Mouse (Mus musculus): Measurements from ENCODE around the gene Ptpn14.

The Ptpn14 gene

DNA sequence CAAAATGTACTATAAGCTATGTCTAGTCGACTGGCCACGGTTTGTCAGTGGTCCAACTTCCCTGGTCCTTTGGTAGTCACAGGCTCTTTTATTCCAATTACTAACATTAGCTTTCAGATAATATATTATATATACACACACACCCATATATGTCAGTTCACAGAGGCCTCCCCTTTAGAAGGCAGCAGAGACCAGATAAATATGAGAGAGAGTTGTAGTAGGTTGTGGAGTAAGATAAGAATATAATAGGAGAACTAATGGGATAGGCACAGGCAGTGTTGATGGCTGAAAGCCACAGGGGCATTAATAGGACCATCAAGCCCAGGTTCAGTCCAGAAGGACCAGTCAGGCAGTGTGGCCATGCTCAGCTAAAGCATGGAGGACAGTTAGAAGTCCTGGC lies 80.4 kb downstream of the Ptpn14 start:
- no peak for DNase-seq (ENCODE audit: low spot score)

GRCm38 (mm10) chr1:189811778-189812177 lies 83.7 kb downstream of the Ptpn14 start:
- no peak for DNase-seq (ENCODE audit: low spot score)

GRCm38 (mm10) chr1:189814385-189814784 lies 86.3 kb downstream of the Ptpn14 start:
- no peak for DNase-seq (ENCODE audit: low spot score)

DNA sequence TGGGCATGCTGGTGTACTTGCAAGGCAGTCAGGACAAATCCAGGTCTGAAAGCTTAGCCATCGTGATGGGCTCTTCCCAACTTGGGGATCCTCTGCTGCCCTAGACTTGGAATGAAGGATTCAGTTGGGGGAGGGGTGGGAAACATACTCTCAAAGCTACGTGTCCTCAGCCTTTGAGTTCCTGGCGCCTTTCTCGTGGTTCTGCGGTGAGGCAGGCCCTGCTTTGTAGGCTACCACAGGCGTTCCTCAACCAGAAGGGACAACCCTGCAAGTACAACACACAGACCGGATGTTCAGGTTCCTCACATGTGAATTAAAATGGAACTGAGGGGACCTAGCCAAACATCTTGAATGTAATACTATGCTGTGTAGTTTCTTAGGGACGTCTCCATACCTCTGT lies 89.0 kb downstream of the Ptpn14 start:
- no peak for DNase-seq (ENCODE audit: low spot score)

DNA sequence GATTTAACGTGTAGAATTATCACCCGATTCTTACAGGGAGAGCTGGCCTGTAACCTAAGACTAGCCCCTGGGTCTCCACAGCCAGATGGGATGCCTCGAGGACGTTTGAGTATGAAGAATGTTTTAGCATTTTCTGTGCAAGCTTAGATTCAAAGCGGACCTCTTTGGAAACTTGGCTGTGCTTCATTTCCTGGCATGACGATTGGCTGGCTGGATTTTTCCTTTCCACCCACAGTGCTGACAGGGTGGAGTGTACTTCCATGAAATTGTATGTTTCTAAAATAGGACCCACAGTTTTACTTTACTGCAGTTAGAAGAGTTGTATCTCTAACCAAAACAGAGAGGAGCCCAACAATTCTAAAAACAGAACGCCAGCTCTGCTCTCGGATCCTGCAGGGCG lies 89.7 kb downstream of the Ptpn14 start:
- no peak for DNase-seq (ENCODE audit: low spot score)

DNA sequence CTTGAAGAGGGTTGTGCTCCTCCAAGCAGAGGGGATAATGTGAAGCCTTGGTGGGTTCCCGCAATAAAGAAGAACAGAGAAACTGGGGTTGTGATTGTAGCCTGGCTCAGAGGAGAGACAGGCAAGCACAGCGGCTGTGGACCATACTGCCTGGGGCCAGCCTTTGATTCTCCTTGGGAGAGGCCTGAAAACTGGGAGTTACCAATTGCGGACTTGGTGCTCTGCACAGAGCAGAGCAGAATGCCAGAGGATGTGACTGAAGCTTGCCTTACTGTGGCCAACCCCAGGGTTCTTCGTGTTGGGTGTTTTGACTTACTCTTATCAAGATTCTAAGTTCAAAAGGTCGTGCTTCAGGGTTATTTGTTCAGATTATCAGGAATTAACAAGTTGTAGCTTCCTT lies 92.0 kb downstream of the Ptpn14 start:
- no peak for DNase-seq (ENCODE audit: low spot score)

DNA sequence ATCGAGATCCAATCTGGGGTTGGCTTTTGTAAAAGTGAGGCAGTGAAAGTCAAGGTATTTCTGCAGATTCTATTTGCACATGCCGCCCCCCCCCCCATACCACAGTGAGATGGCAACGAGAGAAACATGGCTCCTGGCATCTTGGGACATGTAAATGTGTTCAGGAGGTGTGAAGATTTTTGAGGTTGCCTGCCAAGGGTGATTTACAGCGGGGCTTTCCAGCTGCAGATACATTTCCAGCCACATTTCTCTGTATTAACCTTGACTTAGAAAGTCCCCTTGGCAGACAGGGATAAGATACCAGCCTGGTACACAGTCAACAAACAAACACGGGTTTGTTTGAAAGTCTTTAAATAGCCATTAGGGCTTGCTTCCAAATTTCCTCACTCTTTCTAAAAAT lies 96.4 kb downstream of the Ptpn14 start:
- no peak for DNase-seq (ENCODE audit: low spot score)

DNA sequence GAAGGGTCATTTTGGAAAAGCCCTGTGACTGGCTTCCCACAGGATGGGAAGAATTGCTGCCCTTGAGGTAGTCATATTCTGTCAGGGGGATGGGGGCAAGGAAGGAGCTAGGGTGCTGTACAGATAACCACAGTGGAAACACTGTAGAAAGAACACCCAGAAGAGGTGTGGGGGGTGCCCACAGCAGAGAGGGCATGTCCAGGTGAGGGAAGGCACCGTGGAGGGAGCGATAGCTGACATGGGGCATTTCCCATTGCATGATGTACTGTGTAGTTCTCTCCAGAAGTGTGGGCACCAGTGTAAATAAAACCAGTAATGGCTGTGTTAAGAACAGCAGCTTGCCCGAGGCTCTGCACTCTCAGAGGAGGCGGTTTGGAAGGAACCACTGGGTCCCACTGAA lies 102.3 kb downstream of the Ptpn14 start:
- DNase-seq (ENCODE audit: low spot score): no peak

DNA sequence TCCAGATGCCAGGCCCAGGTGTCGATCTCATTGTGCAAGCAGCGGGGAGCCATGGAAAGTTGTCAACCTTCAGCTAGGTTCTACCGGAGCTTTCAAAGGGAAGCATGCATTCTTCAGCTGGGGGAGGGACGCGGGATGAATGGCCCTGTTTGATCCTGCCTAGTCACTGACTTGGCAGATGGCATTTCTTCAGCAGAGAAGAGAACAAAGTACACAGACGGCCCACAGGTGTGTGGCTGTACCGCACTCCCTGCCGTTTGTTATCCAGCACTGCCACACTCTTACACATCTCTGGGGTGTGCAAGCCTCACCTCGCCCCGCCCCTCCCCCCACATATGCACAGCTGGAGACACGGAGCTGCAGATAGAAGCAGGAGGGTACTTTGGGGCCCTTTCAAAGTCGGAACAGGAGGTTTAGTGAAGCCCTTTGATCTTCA lies 102.7 kb downstream of the Ptpn14 start:
- no peak for DNase-seq (ENCODE audit: low spot score)

DNA sequence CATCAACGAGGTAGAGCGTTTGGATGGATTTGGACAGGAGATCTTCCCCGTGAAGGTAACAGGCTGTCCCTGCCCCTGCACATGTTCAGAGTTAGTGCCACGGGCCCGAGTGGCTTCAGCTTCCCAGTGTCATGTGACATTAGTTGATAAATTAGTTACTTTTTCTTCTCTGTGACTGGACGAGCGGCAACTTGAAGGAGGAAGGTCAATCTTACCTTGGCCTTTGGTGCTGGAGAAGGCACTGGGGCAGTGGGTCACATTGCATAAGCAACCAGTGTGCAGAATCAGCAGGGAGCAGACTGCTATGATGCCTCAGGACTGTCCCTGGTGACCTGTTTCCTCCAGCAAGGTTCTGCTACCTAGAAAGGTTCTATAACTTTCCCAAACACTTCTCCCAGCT lies 105.3 kb downstream of the Ptpn14 start:
- DNase-seq (ENCODE audit: low spot score): no peak

DNA sequence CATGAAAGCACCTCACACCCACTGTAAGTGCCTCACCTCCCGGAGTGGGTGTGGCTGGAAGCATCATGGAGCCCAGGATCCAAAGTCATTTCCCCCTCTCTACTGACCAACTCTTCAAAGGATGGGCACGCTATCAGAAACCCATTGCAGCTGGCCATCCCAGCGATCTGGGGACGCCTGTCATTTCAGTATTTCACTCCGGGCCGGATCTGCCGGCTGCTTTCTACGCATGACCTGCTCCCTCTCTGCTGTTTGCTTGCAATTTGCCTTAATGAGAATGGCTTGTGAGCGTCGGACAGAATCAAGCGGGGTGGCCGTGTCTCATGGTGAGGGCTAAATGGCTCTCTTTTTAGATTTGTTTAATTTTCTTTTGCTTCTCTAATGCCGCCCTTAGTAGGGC lies 106.1 kb downstream of the Ptpn14 start:
- no peak for DNase-seq (ENCODE audit: low spot score)

GRCm38 (mm10) chr1:189846319-189846718 lies 118.3 kb downstream of the Ptpn14 start:
- DNase-seq (ENCODE audit: low spot score): no peak

- DNase-seq (ENCODE audit: low spot score): no peak
Observed at GRCm38 (mm10) chr1:189849550-189849949, 121.5 kb downstream of the Ptpn14 start.

- DNase-seq (ENCODE audit: low spot score): no peak
Observed at GRCm38 (mm10) chr1:189852051-189852450, 124.0 kb downstream of the Ptpn14 start.

DNA sequence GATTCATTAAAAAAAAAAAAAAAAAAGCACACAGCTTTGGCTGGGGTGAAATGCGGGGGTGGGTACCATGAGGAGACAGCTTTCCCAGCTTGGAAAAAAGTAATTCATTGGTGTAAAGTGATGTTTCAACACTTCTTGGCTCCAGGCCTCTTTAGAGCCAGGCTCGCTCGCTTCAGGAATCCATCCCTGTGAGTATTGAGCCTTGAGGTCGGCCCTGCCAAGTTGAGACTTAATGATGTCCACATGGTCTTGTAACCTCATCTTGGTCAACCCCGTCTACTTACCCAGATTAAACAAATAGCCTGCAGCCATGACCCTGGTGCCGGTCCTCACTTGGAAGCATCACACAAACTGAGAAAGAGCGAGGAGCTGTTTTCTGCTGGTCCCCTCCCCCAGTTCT lies 124.4 kb downstream of the Ptpn14 start:
- DNase-seq (ENCODE audit: low spot score): no peak

DNA sequence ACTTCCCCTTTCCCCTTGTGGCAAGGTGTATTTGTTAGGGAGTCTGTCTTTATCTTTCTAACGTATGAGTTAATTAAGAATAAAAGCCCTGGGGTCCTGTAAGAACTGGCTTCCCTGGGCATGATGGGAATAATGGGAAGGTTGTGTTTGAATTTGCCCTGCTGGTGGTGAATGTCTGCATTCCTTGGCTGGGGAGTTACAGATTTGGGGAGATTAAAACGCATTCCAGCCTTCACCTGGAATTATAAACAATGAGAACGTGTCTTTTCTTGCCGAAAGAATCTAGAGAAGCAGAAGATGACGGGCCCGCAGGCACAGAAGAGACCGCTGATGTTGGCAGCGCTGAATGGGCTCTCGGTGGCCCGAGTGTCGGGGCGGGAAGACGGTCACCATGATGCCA lies 126.6 kb downstream of the Ptpn14 start:
- DNase-seq (ENCODE audit: low spot score): no peak

DNA sequence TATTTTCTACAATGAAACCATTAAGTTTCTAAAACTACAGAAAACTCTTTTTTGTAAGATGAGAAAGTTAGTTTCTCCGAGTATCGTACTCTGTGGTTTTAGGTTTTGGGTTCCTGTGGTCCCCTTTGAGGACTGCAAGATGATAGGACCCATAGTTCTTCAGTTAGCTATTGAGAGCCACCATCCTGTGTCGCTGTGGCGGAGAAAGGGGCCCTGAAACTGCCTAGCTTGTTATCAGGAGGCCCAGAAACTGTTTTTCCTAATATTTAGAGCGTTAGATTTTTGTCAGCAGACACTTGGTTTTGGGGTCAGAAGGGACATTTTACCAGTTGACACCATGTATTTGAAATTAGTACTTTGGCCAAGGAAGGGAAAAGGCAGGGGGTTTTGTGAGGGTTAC lies 127.7 kb downstream of the Ptpn14 start:
- DNase-seq (ENCODE audit: low spot score): no peak

- no peak for DNase-seq (ENCODE audit: low spot score)
Observed at GRCm38 (mm10) chr1:189858377-189858776, 130.3 kb downstream of the Ptpn14 start.

DNA sequence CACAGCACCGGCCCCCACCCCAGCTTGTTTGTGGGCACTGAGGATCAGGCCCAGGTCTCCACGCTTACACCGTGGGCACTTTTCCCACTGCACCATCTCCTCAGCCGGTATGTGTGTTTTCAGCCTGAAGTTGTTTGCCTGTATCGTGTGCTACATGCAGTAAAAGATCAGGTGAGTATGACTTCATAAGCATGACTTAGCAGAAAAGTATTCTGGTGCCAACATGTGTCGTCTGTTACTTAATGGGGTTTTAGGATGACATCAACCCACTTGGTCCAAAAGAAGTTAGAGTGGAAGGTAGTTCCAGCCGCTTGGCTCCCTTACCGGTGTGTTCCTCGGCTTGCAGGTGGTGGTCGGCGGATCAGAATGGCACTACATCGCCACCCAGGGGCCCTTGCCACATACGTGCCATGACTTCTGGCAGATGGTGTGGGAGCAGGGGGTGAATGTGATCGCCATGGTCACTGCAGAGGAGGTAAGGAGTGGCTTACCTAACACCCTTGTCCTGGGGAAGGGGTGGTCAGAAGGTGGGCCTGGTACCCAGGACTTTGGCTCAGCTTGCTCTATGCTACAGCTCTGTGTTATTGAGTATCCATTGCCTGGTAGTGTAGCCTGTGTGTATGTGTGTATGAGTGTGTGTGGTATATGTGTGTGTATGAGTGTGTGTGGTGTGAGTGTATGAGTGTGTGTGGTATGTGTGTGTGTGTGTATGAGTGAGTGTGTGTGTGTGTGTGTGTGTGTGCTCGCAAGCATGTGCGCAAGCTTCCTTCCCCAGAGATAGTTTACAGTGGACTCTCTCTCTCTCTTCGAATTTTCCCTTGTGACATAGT lies 132.3 kb downstream of the Ptpn14 start:
- no peak for DNase-seq (ENCODE audit: low spot score)

DNA sequence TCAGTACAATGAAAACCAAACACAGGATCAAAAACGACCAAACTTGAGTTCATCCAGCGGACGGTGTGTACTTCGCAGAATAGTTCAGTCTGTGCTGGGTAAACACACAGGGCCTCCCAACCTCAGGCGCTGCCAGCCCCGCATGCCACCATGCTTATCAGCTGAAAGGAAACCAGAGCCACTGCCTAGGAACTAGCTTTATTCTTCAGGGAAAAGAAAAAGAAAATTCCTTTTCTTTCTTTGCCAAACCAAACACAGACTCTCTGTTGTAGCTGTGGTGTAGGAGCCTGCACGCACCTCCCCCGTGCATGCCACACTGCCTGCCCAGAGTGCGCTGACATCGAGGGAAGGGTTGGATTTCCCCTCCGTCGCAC lies 132.9 kb downstream of the Ptpn14 start:
- no peak for DNase-seq (ENCODE audit: low spot score)

DNA sequence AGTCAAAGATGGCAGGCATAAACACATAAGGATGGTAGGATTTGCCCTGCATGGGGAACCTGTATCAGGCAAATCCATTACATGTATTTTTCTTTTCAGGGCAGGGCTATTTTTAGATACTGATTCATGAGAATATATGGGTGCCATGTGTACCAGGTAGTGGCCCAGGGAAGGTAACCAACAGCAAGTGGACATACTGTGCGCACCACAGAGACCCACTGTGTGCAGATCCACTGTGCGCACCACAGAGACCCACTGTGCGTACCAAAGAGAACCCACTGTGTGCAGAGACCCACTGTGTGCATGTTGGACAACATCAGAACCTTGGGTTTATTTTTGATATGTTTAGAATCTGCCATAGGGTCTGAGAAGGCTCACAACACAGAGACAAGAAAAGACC lies 135.7 kb downstream of the Ptpn14 start:
- DNase-seq (ENCODE audit: low spot score): no peak

GRCm38 (mm10) chr1:189864301-189864700 lies 136.2 kb downstream of the Ptpn14 start:
- DNase-seq (ENCODE audit: low spot score): no peak

DNA sequence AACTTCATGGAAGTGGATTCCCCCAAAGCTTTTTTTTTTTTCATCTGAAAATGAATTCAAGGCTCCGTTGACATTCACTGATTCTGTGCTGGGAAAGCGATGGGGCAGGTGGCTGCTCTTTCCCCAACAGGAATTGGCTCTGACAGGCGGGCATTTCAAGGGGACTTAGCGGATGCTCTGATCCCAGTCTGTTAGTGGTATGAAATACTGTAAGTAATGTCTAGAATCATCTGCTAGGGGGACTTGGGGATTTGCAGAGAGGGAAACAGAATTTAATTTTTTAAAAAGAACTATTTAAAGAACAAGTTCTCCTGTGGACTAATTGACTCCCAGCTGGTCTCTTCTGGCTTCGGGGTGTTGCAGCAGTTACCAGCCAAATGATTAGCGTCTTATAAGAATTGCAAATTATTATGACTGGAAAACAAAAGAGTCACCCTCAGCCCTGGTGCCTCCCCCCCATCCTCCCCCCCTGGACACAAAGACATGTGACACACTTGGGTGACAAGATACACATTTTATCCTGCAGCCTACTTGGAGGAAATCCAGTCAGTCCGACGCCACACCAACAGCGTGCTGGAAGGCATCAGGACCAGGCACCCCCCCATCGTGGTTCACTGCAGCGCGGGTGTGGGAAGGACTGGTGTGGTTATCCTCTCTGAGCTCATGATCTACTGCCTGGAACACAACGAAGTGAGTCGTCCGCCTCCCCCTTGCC lies 136.9 kb downstream of the Ptpn14 start:
- no peak for DNase-seq (ENCODE audit: low spot score)

GRCm38 (mm10) chr1:189866621-189867020 lies 138.6 kb downstream of the Ptpn14 start:
- DNase-seq (ENCODE audit: low spot score): no peak
